Mouse (Mus musculus) cerebellum, adult 9-10 months (tissue): ENCODE measurements around the gene Neb.
A peak's percentile ranks its signal among the peaks of the same experiment; 100 is the strongest.

Experiments
- DNase-seq: peaks from one replicate; pipeline ENCODE4 v3.0.0; 2022

The Neb gene

DNA sequence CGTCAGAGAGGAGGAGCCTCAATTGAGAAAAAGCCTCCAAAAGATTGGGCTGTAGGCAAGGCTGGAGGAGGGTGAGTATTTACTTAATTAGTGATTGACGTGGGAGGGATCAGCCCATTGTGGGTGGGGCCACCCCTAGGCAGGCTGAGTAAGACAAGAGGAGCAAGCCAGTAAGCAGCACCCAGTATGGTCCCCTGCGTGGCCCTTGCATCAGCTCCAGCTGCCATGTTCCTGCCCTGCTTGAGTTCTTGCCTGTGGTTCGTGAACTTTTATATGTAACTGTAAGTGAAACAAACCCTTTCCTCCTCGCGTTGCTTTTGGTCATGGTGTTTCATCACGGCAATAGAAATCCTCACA is at the start of gene Neb:
Gene Neb (minus strand): TSS at position 27 of the 357 bp plus-strand sequence.
- no peak for DNase-seq

GRCm38 (mm10) chr2:52427383-52427782 is 49.1 kb upstream of the Neb start:
- no peak for DNase-seq

- no peak for DNase-seq
These were observed 47.8 kb upstream of the Neb start for GRCm38 (mm10) chr2:52426041-52426440.

DNA sequence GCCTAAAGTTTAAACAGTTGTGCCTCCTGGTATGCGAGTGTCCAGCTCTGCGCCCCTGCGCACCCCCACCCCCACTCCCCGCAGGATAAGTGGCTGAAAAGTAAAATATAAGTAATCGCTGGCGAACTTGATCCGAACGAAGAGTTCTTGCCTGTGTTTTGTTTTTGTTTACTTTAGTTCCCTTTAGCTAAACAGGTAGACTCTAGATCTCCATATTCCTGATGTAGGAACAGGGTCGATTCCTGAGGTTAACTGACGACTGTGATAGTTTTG is 47.2 kb upstream of the Neb start:
- no peak for DNase-seq

DNA sequence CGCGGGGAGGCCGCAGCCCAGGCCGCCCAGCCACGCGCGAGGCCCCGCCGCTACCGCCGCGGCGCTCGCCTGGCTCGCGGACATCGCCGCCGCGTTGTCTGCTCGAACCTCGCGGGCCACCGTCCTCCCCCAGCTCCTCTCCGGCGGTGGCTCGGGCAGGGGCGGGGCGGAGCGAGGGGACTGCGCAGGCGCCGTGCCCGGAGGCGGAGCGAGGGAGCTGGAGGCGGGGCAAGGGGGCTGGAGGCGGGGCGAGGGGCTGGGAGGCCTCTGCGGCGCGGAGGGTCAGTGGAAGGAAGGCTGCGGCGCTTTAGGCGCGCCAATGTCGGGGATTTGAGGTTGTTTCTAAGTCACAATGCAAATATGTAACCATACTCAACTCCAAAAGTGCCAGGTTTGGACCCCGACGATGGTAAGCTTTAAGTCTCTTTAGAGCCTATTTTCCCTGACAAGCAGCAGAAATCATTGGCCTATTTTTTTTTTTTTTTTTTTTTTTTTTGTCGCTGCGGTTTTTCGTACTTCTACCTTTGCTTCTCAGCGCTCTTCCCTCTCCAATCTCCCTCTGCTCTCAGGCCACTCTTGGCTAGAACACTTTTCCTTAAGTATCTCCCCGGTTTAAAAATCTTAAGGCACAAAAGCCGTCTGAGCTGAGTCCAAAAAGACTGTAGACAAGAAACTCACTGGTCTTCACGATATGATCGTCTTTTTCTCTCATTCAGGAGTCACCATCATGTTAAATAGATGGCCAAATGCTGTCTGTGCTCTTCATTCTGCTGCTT is 46.7 kb upstream of the Neb start, which contains the start of gene Arl5a:
Gene Arl5a (minus strand): TSS at position 155 of the 776 bp plus-strand sequence.
- DNase-seq: peak; percentile 90

DNA sequence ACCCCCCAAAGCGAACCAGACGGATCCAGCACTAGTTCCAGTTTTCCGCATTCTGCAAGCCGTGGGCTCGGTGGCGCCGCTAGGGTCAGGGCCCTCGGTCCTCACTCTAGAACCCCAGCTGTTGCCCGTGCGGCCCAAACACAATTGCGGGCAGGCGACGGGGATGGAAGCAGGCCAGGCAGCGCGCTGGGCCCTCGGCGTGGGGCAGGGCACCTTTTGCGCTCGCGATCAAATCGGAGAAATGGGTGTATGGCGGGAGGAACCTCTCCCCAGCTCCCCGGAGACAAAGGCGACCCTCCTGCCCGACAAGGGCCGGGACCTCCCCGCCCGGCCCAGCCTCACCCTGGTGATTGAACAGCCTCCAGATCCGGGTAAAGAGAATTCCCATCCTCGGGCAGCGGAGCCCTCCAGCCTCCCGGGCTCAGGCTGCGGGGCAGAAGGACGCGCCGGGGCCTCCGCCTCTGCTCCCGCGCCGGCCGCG is 46.0 kb upstream of the Neb start:
- DNase-seq: no peak

DNA sequence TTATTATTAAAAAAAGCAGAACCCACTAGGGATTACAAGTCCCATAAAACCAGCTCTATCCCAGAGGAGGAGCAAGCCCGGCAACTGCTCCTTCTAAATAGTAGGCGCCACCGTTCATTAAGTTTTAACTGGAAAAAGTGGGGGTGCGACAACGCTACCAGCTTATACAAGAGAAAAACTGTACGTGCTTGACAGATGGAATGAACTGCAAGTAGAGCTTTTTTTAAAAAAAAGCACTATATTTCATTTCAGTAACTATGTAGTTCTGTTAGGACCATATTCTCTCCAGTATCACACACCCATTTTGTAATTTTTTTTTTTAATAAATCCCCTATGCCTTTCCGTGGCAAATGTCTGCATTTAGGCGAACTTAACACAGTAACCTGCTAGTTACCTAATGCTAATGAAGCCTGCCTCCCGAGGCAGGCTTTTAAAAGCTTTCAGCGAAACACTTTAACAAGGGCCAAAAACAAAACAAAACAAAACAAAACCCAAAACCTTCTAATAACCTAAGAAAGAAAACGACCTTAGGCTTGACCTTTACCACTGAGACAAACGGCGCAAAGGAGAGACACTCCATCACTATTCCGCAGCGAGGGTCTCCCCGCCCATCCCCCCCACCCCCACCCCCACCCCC is 45.5 kb upstream of the Neb start:
- DNase-seq: peak; percentile 56

DNA sequence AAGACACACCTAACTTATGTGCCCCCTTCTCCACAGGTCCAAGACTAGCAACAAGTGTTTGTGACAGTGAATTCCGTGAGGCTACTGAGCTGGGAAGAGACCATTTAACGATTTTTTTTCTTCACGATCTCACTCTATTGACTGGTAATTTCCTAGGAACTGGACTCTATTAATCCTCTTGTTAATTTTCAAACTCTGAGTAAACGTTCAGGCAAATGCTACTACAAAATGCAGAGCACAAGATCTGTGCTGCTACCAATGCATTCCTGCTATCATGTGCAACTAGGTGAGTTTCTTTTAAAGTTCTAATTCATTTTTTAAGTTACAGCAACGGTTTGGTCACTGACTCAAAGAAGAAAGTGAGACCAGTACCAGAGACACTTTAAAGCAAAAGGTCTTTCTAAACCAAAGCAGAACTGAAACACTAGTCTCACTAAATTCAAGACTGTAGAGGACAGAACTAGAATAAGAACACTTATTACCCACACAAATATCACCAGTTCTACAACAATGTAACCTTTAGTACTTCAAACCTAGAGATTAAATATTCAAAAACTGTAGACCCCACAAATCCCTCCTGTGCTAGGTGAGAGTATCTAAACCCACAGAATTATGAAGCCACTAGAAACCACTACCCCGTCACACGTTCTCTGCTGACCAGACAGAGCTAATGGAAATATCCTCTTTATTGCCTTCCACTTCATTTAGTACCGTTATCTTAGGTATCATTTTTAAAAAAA is 44.8 kb upstream of the Neb start:
- no peak for DNase-seq

DNA sequence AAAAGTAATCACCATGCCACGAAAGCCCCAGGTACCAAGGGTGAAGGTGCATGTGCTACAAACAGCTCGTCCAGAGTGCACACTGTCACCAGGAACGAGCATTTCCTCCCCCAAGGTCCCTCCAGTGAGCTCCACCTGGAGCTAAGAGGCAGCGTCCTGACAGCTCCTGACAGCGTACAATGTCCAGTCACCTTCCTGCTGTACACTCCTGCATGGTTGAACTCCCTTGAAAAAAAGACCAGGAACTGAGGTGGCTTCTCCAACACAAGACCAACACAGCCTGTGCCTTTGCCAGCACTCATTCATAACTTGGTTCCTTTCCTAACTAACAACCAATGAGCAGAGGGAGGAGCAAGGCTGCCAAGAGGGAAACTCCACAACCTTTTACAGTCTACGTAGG is 42.9 kb upstream of the Neb start:
- peak; percentile 55 for DNase-seq

- no peak for DNase-seq
These were observed 41.9 kb upstream of the Neb start for GRCm38 (mm10) chr2:52420001-52420710.

DNA sequence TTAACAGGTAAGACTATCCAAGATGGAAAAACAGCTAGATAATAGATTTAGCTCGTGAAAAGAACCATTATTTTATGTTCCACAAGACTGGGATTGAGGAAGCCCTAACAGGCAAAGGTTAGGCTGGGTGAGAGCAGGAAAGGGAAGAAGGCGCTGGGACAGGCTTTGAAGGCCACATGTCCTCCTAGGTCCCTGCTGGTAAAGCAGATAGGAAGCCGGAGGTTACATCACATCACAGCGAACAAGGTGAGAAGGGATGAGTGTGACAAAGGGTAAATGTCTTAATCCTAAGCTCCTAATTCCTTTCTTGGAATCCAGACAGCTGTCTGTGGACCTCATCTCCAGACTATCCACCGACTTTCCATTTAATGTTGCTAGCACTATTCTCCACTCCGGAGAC is 41.0 kb upstream of the Neb start:
- DNase-seq: peak; percentile 56

GRCm38 (mm10) chr2:52412524-52413037 is 34.3 kb upstream of the Neb start:
- no peak for DNase-seq

DNA sequence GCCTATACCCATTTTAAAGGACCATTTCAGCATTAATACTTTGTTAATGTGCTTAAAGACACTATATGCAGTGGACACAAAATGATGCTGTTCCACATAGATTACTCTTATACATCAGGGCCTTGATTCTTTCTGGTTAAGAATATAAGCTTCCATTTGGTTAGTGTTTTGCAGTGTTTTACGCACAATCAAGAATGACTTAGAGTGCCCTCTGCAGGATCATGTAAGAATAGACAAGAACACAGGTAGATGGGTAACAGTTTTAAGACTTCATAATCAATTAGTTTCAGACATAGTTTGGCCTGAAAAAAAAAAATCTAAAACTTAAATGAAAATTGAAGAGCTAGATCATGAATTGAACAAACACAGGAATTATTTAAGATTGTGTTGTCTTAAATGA is 28.2 kb upstream of the Neb start:
- peak; percentile 60 for DNase-seq

DNA sequence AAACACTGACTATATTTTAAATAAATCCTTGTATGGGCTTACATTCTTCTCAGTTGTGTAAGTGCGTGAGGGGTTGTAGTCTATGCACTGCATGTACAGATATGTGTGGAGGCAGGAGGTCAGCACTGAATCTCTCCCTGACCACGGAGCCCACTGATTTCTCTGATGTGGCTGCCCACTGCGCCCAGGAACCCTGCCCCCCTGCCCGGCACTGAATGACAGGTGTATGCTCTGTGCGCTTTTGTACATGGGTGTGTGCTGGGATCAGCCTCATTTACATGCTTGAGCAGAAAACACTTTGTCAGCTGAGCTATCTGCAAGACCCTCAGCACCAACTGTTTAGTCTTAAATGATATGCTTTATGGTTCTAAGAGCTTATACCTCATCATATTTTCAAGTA is 27.0 kb upstream of the Neb start:
- no peak for DNase-seq

DNA sequence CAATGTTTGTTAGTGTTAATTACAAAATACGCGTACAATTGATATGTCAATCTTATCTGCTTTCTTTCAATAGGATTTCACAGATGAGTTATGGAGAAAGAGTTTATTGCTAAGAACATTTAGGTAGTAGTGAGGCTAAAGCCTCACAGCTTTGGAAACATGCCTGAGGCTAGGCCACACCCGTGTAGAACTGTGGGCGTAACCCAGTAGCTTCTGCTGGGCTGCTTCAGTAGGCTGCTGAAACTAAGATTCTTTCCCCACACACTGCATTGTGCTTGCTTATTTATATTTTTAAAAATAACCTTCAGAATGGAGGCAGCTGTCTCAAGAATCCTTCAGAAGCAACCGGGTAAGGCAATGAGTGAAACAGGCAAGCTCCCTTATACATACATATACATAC is 16.3 kb upstream of the Neb start:
- no peak for DNase-seq

GRCm38 (mm10) chr2:52390415-52390975 is 12.2 kb upstream of the Neb start:
- DNase-seq: no peak

DNA sequence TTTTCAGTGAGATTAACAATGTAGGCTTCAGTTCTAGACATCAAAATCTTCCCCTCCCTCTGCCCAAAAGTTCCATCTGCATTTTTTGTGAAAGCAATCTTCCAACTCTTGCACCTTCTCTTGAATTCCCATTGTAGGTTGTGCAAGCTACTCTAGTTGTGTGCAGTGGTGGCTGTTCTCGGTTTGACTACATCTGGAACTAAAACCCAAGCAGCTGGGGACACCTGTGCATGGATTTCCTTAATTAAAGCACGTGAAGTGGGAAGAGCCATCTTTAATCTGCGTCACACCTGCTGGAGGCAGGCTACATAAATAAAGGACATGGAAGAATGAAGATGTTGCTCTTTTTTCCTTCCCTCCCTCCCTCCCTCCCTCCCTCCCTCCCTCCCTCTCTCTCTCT is 11.7 kb upstream of the Neb start:
- no peak for DNase-seq

- DNase-seq: no peak
These were observed 8.2 kb upstream of the Neb start for GRCm38 (mm10) chr2:52386451-52386850.

GRCm38 (mm10) chr2:52386037-52386436 is 7.8 kb upstream of the Neb start:
- no peak for DNase-seq

- DNase-seq: no peak
These were observed 581 bp upstream of the Neb start for GRCm38 (mm10) chr2:52378848-52379261.

GRCm38 (mm10) chr2:52377706-52378447 is 397 bp downstream of the Neb start:
- DNase-seq: no peak

GRCm38 (mm10) chr2:52374706-52375105 is 3.6 kb downstream of the Neb start:
- no peak for DNase-seq
